Mouse (Mus musculus): ENCODE measurements at regions not wholly inside any gene's neighbourhood (a gene's known extent, or its start where the extent isn't known, plus 50 kb on each side); places are given as distances from the start of the nearest gene placed in this dataset.
"Not testable (repeated sequence)": the region's sequence is repeated elsewhere in the genome, so short reads cannot be mapped to it uniquely, and the experiment has no call there.

DNA sequence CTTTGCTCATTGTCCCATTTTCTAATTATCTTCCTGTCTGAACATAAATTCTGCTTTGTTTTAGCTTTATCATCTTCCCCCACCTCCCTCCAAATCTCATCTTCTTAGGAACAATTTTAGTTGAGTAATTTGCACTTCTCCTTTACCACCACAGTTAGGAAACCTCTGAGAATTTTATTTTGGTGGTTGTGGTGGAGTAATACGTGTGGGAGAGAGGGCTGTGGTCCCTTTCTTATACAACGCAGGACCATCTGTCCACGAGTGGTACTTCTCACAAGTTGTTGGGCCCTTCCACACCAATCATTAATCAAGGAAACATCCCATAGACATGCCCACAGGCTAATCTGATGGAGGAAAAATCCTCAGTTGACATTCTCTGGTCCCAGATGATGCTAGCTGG lies 614.2 kb upstream of the Olfr1507 start:
- not testable (repeated sequence) for H3K36me3 ChIP-seq (ENCODE audit: control insufficient read depth, insufficient read depth, low read length); H3K27ac ChIP-seq (ENCODE audit: low read depth, low read length); H3K4me1 ChIP-seq (ENCODE audit: control insufficient read depth, insufficient read depth, low read depth, low read length); H3K4me3 ChIP-seq (ENCODE audit: low read length); H3K27me3 ChIP-seq (replicated peaks; ENCODE audit: control insufficient read depth, insufficient read depth, low read length); H3K9ac ChIP-seq (ENCODE audit: low read depth, low read length); H3K4me2 ChIP-seq (ENCODE audit: low read length); ATAC-seq; H3K9me3 ChIP-seq (ENCODE audit: control insufficient read depth, low read length)
- 84% methylated on average over 3 of the region's 3 CpGs for WGBS

GRCm38 (mm10) chr14:53101362-53101761 lies 605.8 kb upstream of the Olfr1507 start:
- H3K4me2 ChIP-seq (ENCODE audit: low read length); H3K27me3 ChIP-seq (replicated peaks; ENCODE audit: control insufficient read depth, insufficient read depth, low read length); H3K27ac ChIP-seq (ENCODE audit: low read depth, low read length); H3K36me3 ChIP-seq (ENCODE audit: control insufficient read depth, insufficient read depth, low read length); H3K9me3 ChIP-seq (ENCODE audit: control insufficient read depth, low read length); ATAC-seq; H3K4me3 ChIP-seq (ENCODE audit: low read length); H3K9ac ChIP-seq (ENCODE audit: low read depth, low read length); H3K4me1 ChIP-seq (ENCODE audit: control insufficient read depth, insufficient read depth, low read depth, low read length): not testable (repeated sequence)
- WGBS = 35% methylated on average over 5 of the region's 5 CpGs

DNA sequence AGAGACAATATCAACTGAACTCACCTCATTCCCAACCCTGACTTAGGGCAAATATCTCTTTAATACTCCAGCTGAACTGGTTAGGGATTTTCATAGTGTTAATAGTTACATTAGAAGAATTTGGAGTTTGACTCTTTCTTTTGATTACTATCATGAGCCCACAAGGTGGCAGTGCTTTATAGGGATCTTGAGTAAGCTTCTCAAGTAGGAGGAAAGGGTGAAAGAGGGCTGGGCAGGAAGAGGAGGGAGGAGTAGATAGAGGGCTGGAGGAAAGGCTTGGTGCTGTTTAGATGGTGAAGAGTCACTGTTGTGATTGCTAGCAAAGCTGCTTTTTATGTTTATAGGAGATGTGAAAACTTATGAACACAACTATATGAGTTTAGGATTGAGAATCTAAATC lies 595.4 kb upstream of the Olfr1507 start:
- not testable (repeated sequence) for H3K27me3 ChIP-seq (replicated peaks; ENCODE audit: control insufficient read depth, insufficient read depth, low read length); H3K9ac ChIP-seq (ENCODE audit: low read depth, low read length); H3K4me1 ChIP-seq (ENCODE audit: control insufficient read depth, insufficient read depth, low read depth, low read length); ATAC-seq; H3K9me3 ChIP-seq (ENCODE audit: control insufficient read depth, low read length); H3K36me3 ChIP-seq (ENCODE audit: control insufficient read depth, insufficient read depth, low read length); H3K4me3 ChIP-seq (ENCODE audit: low read length); H3K27ac ChIP-seq (ENCODE audit: low read depth, low read length); H3K4me2 ChIP-seq (ENCODE audit: low read length)

DNA sequence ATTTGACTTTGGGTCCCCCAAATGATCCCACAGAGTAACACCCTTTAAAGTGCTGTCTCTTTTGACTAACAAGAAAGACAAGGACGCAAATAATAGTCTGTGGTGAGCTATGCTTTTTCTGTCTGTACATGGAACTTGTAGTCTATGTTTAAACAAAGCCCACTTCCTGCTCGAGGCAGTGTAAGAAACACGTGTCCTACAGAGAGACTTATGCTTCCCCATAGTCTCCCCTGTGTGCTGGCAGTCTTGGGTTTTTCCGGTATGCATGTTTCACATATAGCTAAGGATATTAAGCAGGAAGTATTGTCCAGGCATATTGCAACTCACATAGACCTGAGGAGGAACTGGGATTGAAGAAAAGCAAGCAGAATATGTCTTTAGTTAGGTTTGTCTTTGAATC lies 586.3 kb upstream of the Olfr1507 start:
- H3K9me3 ChIP-seq (ENCODE audit: control insufficient read depth, low read length); H3K4me3 ChIP-seq (ENCODE audit: low read length); H3K27me3 ChIP-seq (replicated peaks; ENCODE audit: control insufficient read depth, insufficient read depth, low read length); H3K4me2 ChIP-seq (ENCODE audit: low read length); H3K9ac ChIP-seq (ENCODE audit: low read depth, low read length); H3K27ac ChIP-seq (ENCODE audit: low read depth, low read length); ATAC-seq; H3K36me3 ChIP-seq (ENCODE audit: control insufficient read depth, insufficient read depth, low read length); H3K4me1 ChIP-seq (ENCODE audit: control insufficient read depth, insufficient read depth, low read depth, low read length): not testable (repeated sequence)
- WGBS = 94% methylated on average over 4 of the region's 4 CpGs

DNA sequence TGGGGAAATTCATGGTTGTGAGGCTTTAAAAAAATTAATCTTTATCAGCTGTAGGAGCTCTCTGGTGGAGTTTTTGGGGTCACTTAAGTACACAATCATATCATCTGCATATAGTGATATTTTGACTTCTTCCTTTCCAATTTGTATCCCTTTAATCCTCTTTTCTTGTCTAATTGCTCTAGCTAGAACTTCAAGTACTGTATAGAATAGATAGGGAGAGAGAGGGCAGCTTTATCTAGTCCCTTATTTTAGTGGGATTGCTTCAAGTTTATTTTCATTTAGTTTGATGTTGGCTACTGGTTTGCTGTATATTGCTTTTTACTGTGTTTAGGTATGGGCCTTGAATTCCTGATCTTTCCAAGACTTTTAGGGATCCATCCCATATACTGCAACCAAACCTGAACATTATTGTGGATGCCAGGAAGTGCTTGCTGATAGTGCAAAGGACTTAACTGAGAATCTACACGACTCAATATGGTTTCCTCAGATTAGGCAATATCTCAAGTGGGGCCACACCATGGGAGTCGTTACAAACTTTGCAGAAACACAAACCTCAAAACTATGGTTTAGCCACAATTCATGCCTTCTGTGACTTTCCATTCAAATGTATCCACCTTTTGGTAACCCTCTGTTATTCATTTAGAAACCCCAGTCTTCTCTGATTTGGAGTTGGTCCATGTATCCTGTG lies 585.6 kb upstream of the Olfr1507 start:
- H3K4me1 ChIP-seq (ENCODE audit: control insufficient read depth, insufficient read depth, low read depth, low read length); H3K9me3 ChIP-seq (ENCODE audit: control insufficient read depth, low read length); H3K4me2 ChIP-seq (ENCODE audit: low read length); H3K27ac ChIP-seq (ENCODE audit: low read depth, low read length); H3K9ac ChIP-seq (ENCODE audit: low read depth, low read length); H3K4me3 ChIP-seq (ENCODE audit: low read length); ATAC-seq; H3K27me3 ChIP-seq (replicated peaks; ENCODE audit: control insufficient read depth, insufficient read depth, low read length); H3K36me3 ChIP-seq (ENCODE audit: control insufficient read depth, insufficient read depth, low read length): not testable (repeated sequence)
- WGBS = no CpG with 5 or more reads among the region's 2 CpGs

GRCm38 (mm10) chr14:53080556-53080955 lies 585.0 kb upstream of the Olfr1507 start:
- not testable (repeated sequence) for H3K27me3 ChIP-seq (replicated peaks; ENCODE audit: control insufficient read depth, insufficient read depth, low read length); ATAC-seq; H3K4me1 ChIP-seq (ENCODE audit: control insufficient read depth, insufficient read depth, low read depth, low read length); H3K4me2 ChIP-seq (ENCODE audit: low read length); H3K36me3 ChIP-seq (ENCODE audit: control insufficient read depth, insufficient read depth, low read length); H3K4me3 ChIP-seq (ENCODE audit: low read length); H3K9ac ChIP-seq (ENCODE audit: low read depth, low read length); H3K27ac ChIP-seq (ENCODE audit: low read depth, low read length); H3K9me3 ChIP-seq (ENCODE audit: control insufficient read depth, low read length)
- 79% methylated on average over 3 of the region's 3 CpGs for WGBS

- WGBS = 92% methylated on average over 2 of the region's 2 CpGs
- not testable (repeated sequence) for H3K4me3 ChIP-seq (ENCODE audit: low read length); H3K9ac ChIP-seq (ENCODE audit: low read depth, low read length); H3K9me3 ChIP-seq (ENCODE audit: control insufficient read depth, low read length); H3K27ac ChIP-seq (ENCODE audit: low read depth, low read length); H3K4me2 ChIP-seq (ENCODE audit: low read length); ATAC-seq; H3K27me3 ChIP-seq (replicated peaks; ENCODE audit: control insufficient read depth, insufficient read depth, low read length); H3K36me3 ChIP-seq (ENCODE audit: control insufficient read depth, insufficient read depth, low read length); H3K4me1 ChIP-seq (ENCODE audit: control insufficient read depth, insufficient read depth, low read depth, low read length)
These were observed 580.4 kb upstream of the Olfr1507 start for GRCm38 (mm10) chr14:53075937-53076336.

DNA sequence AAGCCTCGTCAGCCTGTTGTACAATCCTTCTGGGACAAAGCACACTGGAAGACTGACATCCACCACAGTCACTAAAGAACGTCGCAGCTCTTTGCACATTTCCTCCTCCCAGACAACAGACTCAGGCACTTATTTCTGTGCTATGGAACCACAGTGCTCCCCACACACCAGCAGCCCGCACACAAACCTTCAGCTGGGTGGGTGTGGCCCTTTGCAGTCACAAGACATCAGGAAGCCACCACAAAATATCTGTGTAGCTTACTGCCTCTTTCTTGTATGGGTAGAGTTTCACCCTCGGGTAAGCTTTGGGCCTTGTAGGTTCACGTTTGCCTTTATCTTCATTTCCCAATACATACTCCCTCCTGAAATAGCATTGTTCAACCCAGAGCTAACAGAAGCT lies 577.6 kb upstream of the Olfr1507 start:
- H3K27ac ChIP-seq (ENCODE audit: low read depth, low read length); H3K4me1 ChIP-seq (ENCODE audit: control insufficient read depth, insufficient read depth, low read depth, low read length); ATAC-seq; H3K4me2 ChIP-seq (ENCODE audit: low read length); H3K36me3 ChIP-seq (ENCODE audit: control insufficient read depth, insufficient read depth, low read length); H3K27me3 ChIP-seq (replicated peaks; ENCODE audit: control insufficient read depth, insufficient read depth, low read length); H3K4me3 ChIP-seq (ENCODE audit: low read length); H3K9me3 ChIP-seq (ENCODE audit: control insufficient read depth, low read length); H3K9ac ChIP-seq (ENCODE audit: low read depth, low read length): not testable (repeated sequence)
- WGBS = 81% methylated on average over 6 of the region's 6 CpGs

GRCm38 (mm10) chr14:53072502-53072901 lies 577.0 kb upstream of the Olfr1507 start:
- not testable (repeated sequence) for H3K27me3 ChIP-seq (replicated peaks; ENCODE audit: control insufficient read depth, insufficient read depth, low read length); H3K4me3 ChIP-seq (ENCODE audit: low read length); H3K9ac ChIP-seq (ENCODE audit: low read depth, low read length); H3K36me3 ChIP-seq (ENCODE audit: control insufficient read depth, insufficient read depth, low read length); H3K4me1 ChIP-seq (ENCODE audit: control insufficient read depth, insufficient read depth, low read depth, low read length); H3K27ac ChIP-seq (ENCODE audit: low read depth, low read length); ATAC-seq; H3K4me2 ChIP-seq (ENCODE audit: low read length); H3K9me3 ChIP-seq (ENCODE audit: control insufficient read depth, low read length)
- whole genome bisulfite sequencing = no CpG with 5 or more reads among the region's 1 CpGs

- ATAC-seq; H3K4me3 ChIP-seq (ENCODE audit: low read length); H3K36me3 ChIP-seq (ENCODE audit: control insufficient read depth, insufficient read depth, low read length); H3K4me2 ChIP-seq (ENCODE audit: low read length); H3K9me3 ChIP-seq (ENCODE audit: control insufficient read depth, low read length); H3K27me3 ChIP-seq (replicated peaks; ENCODE audit: control insufficient read depth, insufficient read depth, low read length); H3K4me1 ChIP-seq (ENCODE audit: control insufficient read depth, insufficient read depth, low read depth, low read length); H3K27ac ChIP-seq (ENCODE audit: low read depth, low read length); H3K9ac ChIP-seq (ENCODE audit: low read depth, low read length): not testable (repeated sequence)
- 79% methylated on average over 2 of the region's 3 CpGs for WGBS
These were observed 558.9 kb upstream of the Olfr1507 start for GRCm38 (mm10) chr14:53054439-53054838.

Measured in hindbrain, embryonic 16.5 days (tissue).